Mouse (Mus musculus) monocyte, adult 5-6 weeks (primary cell): ENCODE results near the gene Fads2. TPM values are rescaled to one million over a fixed set of nuclear protein-coding genes. Genes with fewer than 3 reads are reported as not detected.
"Not testable (repeated sequence)": the region's sequence is repeated elsewhere in the genome, so short reads cannot be mapped to it uniquely, and the experiment has no call there.

ENCODE experiments used
- ATAC-seq: fragments of 153-309, 156-312 bp; replicated peaks from 2 replicates; pipeline ENCODE4 v1.8.0; 2017; ENCODE audit warnings: mild to moderate bottlenecking; ENCODE audit not compliant: low TSS enrichment, insufficient number of reproducible peaks, severe bottlenecking, poor library complexity, low FRiP score
- total RNA-seq: library from RNA; stranded (forward); fragments of 200-1000, 200-491, 200-594 nt; gene quantifications from 3 replicates; pipeline ENCODE4 v1.2.3, GENCODE M21; 2017

Fads2 gene
- 0.57 to 3.9 TPM (median 1.2 TPM) in 3 replicates for total RNA-seq

DNA sequence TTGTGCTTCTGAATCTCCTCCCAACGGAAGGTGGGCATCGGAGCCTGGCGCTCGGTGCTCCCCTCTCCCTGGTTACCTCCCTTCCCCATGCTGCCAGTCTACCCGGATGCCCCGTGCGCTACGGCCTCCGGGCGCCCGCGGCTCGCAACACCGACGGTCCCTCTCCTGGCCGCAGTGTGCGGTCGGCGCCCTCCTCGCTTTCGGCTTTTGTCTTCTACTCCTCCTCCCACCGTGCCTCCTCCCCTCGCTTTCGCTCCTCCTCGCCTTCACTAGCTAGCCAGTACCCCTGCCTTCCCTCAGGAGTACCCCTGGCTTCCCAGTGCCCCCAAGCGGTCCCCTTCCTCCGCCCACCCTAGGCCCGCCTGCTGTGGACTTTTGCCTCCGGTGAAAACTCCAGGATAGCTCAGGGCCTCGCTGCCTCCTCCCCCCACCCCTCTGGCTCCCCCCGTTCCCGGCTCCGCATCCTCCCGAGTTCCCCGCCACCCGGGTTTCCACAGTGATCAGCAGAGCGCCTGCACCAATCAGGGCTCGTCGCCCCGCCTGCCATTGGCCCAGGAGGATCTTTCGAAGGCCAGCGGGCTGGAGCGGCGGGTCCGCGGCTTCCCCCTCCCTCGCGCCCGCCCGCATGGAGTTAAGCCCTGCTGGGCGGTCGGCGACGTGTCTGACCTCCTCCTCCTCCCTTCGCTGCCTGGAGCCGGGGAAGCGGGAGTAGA lies at the start of gene Fads2:
Gene Fads2, minus strand, starts transcription at position 406 of the 713 bp plus-strand sequence.
- no peak for ATAC-seq

DNA sequence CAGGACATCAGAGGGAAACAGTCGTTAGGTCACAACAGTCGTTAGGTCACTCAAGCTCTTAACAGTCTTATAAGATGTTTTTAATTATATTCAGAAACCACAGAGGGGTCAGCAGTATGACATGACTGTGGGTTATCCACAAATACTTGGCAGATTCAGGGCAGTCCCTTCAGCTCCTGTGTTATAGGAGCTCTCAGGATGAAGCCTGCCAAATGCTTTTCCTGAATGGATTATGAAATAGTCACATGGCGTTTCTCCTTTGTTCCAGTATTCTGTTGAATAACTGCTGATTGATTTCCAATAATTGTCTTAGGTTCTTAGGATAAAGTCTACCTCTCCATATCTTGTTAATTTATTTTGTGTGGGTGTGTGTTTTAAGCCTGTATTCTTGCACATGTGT lies 47.6 kb upstream of the Fads2 start:
- ATAC-seq = no peak

DNA sequence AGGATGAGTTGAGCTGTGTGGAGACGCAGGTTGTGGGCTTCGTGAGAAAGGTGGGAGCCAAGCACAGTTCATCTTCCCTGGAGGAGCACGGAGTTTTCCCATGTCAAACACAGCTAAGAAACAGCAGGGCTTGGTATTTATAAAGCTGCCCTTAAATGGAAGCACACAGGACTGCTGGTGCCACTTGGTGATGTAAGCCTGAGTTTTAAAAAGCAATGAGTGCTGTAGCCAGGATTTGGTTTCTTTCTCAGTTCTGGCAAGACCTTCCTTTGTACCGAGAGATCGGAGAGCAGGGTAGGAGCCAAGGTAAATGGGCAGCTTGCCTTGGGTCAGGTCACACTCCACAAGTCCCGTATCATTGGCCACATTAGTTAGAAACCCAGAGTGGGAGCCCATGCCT lies 47.0 kb upstream of the Fads2 start:
- ATAC-seq = no peak

DNA sequence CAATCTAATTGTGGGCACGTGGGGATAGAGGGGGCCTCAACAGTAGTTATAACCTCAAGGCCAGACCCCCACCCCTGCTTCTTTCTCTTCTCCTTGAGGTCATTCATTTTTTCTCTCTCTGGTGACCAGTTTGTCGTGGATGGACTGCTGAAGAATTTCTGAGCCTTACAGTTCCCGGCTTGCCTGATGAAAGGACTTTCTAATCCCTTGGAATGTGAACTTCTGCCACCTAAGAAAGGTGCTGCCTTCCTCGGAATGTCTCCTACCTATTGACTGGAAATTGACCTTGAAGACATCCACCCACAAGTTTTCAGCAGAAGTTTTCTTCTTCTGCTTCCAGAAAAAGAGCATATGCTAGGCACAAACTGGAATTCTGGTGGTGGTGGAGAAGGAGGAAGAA lies 42.9 kb upstream of the Fads2 start:
- ATAC-seq = no peak

DNA sequence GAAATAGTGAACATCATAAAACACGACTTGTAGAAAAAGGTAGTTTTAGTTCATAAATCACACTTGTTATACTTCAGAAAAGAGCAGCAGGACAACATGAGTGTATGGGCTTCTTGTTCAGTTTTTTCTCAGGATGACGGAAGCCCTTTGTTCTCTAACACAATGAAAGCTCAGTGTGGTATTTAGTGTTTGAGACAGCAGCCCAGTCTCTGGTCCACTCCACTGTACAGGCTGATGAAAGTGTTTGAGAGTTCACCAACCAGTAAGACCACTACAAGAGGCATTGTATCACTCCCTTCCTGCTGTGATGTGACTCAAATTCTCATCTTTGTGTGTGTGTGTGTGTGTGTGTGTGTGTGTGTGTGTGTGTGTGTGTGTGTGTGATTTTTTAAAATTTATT lies 42.1 kb upstream of the Fads2 start:
- ATAC-seq = no peak

DNA sequence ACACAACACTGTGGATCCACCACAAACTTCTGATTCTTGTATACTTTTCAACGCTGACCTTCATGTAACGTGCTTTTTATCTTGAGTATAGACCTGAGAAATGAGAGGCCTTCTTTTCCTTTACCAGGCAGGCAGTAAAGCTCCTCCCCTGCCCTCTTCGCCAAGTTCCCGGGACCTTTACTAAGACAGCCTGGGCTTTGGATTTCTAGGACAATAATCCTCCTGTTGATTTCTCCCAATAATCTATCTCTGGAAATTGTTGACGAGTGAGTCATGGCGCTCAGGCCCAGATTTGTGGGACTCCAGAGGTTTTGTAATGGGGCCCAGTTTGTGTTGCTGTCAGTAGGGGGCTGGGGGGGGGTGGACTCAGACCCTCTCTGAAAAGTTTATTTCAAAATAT lies 38.2 kb upstream of the Fads2 start:
- no peak for ATAC-seq

DNA sequence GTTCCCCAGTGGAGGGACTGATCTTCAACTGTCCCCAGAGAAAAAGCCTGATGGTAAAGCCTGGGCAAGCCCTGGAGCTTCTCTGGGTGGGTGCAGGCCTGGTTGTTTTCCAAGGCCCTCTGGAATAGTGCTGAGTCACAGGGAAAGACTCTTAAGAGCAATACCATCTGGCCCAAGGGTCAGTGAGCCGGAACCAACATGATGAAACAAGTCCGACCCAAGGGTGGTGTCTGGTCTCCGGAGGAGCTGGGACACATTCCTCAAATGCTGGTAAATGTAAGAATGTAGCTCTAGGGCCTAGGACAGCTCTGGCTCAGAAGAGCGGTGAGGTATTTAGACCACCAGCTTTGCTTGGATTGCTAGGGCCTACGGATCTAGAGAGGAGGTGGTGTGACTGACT lies 35.9 kb upstream of the Fads2 start:
- ATAC-seq = no peak

DNA sequence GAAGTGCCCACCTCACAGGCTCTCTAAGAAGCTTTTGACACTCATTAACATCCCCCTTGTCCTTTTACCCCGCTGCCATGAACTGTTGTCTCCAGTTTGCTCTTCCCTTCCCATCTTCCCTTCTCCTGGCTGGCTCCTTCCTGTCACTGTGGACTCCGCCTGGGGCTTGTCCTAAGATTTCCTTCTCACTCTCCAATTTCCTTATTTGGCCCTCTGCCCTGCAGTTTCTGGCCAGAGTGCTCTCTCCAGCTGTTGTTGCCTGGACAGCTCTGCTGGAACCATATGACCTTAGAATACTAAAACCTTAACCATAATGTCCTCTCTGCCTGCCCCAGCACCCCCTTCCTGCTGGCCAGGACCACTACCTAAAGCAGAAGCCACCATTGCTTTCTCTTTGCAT lies 33.1 kb upstream of the Fads2 start:
- no peak for ATAC-seq

DNA sequence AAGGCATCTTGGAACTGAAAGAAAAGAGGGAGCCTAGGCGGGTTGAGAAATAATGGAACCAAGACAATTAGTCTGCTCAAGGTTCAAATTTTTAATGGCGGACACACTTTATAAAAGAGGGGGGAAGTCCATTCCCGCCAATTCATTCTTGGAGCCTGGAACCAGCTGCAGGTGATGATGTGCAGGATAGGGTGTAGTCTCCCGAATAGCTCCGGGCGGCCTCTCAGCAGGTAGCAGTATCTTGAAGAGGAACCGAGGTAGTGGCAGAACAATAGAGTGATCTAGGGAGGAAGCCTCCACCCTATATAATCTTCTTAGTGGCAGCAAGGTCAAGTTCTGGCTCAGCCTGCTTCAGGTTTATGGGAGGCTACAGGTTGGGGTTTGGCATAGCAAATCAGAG lies 28.0 kb upstream of the Fads2 start:
- ATAC-seq = not testable (repeated sequence)

DNA sequence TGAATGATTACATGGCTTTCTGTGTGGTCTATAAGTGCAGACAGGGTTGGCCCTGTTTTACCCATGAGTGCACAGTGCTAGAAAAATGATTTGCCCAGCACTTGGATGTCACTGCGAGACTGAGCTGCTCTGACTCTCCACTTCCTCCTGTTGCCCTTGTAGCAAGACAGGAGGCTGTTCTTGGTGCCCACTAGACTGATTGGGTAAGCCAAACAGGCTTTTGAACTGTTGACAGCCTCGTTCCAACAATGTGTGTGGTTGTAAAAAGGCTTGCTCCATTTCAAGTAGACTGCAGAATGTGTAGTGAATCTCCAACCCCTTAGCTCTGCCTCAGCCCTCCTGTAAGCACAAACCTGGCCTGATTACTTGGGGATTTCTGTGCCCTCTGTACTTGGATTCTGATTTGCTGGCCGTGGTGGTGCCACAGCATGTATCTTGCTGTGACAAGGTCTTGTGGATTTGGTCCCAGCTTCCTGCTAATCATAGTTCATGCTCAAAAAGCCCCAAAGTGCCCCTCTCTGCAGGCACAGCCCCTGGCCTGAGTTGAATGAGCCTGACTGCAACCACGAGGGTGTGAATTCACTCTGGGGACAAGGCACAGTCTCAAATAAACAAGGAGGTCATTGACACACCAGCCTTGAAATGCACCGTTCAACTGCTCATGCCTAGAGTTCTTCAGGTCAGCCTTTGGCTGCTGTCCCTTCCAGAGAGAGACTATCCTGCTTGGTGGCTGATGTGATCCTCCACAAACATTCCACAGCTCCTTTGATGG lies 25.1 kb upstream of the Fads2 start:
- no peak for ATAC-seq

DNA sequence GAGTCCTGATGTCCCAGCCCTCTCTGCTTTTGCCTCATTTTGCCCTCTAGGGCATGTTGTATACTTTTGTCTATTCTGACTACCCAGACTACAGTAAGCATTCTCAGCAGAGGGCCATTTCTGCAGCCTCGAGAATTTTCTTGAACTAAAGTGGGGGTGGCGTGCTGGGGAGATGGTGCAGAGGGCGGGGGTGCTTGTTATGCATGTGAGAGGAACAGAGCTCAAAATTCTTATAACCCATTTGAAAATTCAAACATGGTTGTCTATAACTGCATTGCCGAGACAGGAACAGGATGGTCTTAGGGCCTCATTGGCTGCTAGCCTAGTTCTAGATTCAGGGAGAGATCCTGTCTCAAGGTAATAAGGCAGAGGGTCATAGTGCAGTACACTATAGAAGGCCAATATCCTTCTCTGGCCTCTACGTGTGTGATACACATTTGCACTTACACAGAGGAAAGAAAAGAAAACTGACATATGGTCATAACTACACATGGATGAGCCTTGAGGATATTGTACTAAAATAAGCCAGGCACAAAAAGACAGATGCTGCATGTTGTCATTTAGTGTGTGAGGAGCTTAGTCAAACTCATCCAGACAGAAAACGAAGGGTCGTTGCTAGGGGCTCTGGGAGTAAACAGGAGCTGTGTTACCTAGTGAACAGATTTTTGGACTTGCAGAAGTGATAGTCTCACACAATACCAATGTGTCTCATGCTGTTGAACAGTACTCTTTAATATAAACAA lies 22.5 kb upstream of the Fads2 start:
- no peak for ATAC-seq

DNA sequence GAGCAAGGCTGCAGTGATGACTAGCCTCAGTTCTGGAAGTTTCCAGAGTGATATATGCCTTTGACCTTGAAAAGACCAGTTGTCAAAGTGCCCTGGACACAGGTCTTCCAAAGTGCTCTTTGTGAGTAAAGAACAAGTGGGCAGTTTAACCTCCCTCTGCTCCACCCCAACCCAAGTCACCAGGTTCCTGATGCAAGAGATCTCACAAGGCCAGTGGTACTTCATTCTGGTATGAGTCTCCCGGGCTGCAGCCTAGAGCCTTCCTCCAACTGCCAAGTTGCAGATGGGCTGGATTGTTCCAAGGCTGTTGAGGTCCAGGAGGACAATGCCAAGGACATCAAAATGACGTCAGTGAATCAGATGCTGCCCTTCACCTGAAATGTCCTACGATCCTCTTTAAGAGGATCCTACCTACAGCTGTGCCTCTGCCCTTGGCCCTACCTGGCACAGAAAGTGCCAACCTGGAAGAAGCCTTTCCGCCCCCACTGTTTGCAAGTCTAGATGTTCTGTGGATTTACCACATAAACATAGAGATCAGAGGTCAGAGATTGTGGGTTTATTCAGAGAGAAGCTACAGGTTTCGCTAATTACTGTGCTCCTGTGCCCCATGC lies 20.6 kb upstream of the Fads2 start:
- ATAC-seq = no peak

DNA sequence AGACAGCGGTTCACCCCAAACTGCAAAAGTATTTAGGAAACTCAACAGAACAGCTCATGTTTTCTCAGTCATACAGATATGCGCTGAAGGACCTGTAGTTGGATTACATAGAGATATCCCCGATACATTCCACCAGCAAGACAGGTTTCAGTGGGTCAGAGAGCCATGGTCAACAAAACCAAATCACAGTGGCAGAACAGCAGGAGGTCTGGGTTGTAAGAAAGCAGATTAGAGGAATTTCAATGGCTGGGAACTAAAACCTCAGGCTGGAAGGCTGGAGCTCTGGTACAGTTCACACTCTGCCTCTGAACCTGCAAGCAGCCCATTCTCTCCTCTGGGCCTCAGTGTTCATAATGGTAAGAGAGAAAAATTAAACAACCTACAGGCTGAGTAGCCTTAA lies 15.1 kb upstream of the Fads2 start:
- no peak for ATAC-seq

DNA sequence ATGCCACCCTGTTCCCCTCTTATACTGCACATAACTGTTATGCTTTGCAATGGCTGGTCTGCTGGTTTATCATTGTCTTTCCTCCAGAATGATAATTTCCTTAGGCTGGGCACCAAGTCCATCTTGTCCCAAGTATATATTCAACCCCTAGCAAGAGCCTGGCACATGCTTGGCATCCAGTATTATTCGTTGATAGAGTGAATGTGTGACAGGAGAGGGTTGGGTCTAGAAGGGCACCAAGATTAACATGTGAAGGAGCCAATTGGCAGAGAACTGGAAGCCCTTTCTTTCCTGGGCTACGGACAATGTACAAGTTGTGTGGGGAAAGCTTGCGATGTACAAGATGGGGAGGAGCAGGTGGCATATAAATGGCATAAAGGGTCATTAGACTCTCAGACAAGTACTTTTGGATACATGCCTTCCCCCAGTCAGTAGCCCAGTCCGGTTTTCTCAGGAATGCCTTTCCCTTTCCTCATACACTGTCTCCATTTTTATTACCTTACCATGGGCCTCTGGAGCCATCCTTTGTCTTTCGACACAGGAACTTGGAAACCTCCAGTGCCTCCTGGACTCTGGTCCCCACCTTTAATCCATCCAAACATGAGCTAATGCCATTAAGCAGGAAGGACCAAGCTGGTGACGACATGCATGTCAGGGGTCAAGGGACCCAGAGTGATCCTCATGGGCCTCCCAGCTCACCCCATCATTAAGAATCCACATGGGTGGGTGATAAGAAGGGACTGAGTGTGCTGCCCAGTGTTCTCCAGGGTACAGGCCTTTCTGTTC lies 14.0 kb upstream of the Fads2 start:
- no peak for ATAC-seq

DNA sequence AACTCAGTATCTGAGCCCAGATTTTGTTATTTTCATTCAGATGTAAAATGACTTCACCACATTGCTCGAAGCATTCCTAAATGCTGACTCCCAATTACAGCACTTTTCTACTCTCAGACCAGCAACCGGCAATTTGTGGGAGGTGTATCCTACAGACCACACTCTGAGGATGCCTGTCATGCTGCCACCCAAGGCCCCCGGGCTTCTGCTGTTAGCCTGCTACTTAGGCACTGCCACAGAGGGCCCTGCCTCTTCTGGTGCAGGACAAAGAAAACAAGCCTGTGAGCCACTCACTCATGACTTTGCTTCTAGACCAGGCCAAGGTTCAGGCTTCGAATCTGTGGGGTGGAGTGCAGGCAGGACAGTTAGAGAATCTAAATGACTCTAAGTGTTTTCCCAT lies 11.4 kb upstream of the Fads2 start:
- no peak for ATAC-seq

DNA sequence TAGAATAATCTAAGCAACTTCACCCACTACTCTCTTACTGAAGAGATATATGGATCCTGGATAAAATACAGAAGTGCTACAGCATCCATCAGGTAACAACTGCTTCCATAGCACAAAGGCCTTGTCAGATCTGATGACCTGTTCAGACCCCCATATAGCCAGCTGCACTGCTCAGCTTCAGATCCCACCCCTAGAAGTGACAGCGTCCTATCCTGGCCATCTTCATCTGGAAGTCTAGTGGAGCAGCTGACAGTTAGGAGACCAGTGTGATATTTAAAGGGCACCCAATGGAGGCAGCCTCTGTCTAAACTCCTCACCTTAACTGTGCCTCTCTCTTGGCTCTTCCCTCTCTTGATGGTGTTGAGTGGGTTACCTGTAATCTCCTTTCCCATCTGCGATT lies 7.1 kb upstream of the Fads2 start:
- ATAC-seq = no peak

DNA sequence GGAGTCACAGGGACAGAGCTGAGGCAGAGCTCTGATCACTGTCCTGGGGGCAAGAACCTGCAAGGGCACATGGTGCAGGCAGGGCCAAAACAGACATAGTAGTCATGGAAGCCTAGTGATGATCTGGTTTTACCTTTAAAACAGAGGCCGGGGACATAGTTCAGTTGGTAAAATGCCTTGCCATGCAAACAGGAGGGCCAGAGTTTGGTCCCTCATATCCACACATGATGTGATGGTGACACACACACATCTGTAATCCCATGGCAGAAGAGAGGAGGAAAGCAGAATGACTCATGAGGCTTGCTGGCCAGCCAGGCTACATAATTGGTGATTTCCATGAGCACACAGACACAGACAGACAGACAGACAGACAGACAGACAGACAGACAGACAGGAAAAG lies 6.6 kb upstream of the Fads2 start:
- no peak for ATAC-seq

DNA sequence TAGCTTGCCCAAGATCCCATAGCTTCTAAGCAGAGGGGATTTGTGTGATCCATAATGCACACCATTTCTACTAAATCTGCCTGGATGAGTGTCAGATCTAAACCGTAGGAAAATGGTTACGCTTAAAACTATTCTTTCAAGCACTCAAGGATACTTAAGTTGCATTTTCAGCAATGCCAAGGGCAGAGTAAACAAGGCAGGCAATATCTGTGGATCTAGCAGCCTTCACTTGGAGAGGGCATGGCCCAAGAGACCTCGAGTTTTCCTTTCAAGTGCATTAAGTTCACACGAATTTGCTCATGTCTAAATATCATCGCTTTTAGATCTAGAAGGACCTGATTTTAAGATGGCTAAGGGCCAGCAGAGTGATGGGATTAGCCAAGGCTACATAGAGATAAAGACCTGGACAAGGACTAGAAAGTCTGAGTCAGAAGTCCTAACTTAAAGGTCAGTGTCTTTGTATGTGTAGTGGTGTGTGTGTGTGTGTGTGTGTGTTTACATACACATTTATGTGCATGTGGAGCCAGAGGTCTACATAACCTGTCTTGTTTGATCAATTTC lies 5.6 kb upstream of the Fads2 start:
- ATAC-seq = no peak
